Mouse (Mus musculus) G1E (cell line): Measurements from ENCODE around the gene Filip1l. TPM values are rescaled to one million over a fixed set of nuclear protein-coding genes. Genes with fewer than 3 reads are reported as not detected.

ENCODE experiments used
- ATAC-seq: 2 replicates; pipeline ENCODE4 v1.8.0; 2016; ENCODE audit warnings: mild to moderate bottlenecking; ENCODE audit not compliant: insufficient number of reproducible peaks, poor library complexity, low FRiP score, severe bottlenecking; ENCODE audit errors: extremely low read depth
- DNase-seq: peaks from one replicate; pipeline ENCODE4 v3.0.0; 2012; ENCODE audit warnings: low spot score
- H3K27me3 ChIP-seq: 2 replicates; pipeline ENCODE4 v1.6.1; 2012; ENCODE audit warnings: mild to moderate bottlenecking, low read length, inconsistent platforms; ENCODE audit not compliant: insufficient read depth
- H3K36me3 ChIP-seq: replicated peaks from 2 replicates; pipeline ENCODE3; 2012; ENCODE audit warnings: mild to moderate bottlenecking, inconsistent platforms
- H3K4me1 ChIP-seq: 2 replicates; pipeline ENCODE4 v1.6.1; 2012; ENCODE audit warnings: low read depth, low read length, inconsistent platforms, mixed read lengths; ENCODE audit not compliant: insufficient read depth
- H3K4me3 ChIP-seq: 2 replicates; pipeline ENCODE4 v1.5.1; 2012; ENCODE audit warnings: low read depth, mild to moderate bottlenecking, inconsistent platforms, low read length, moderate library complexity, mixed read lengths
- H3K9me3 ChIP-seq: replicated peaks from 2 replicates; pipeline ENCODE4 v1.6.1; 2012; ENCODE audit warnings: inconsistent platforms
- CTCF ChIP-seq: IDR thresholded peaks from 2 replicates; pipeline ENCODE4 v1.5.1; 2012; ENCODE audit warnings: low read depth, low read length, inconsistent platforms, mixed read lengths
- GATA1 ChIP-seq: IDR thresholded peaks from 2 replicates; pipeline ENCODE4 v1.6.1; 2012; ENCODE audit warnings: borderline replicate concordance, low read length, inconsistent platforms, mixed read lengths
- GATA2 ChIP-seq: IDR thresholded peaks from 2 replicates; pipeline ENCODE4 v1.6.1; 2012; ENCODE audit warnings: low read depth, low read length, inconsistent platforms, borderline replicate concordance
- POLR2AphosphoS5 ChIP-seq: IDR thresholded peaks from 2 replicates; pipeline ENCODE4 v1.6.1; 2012; ENCODE audit warnings: low read depth, low read length, inconsistent platforms; ENCODE audit not compliant: insufficient replicate concordance
- TAL1 ChIP-seq: conservative IDR thresholded peaks from 2 replicates; pipeline ENCODE4 v1.6.1; 2012; ENCODE audit warnings: low read depth, low read length, inconsistent platforms, mixed read lengths
- polyA plus RNA-seq: library from polyadenylated mRNA; stranded (reverse); fragments of >175 nt; gene quantifications from 2 replicates; pipeline ENCODE4 v1.2.3, GENCODE M21; 2012
- total RNA-seq, 2 experiments: library from RNA; stranded (forward) in 1 of 2; stranded (reverse) in 1 of 2; fragments of 200-1000 nt in 1 of 2; fragments of >200 nt in 1 of 2; fragmentation: Nextera tagmentation in 1 of 2; gene quantifications; 2 replicates each; pipeline ENCODE4 v1.2.3; 2014 to 2017

Filip1l gene
- total and polyA plus RNA-seq, 3 experiments: 0.01 to 0.22 TPM; not detected in 1

DNA sequence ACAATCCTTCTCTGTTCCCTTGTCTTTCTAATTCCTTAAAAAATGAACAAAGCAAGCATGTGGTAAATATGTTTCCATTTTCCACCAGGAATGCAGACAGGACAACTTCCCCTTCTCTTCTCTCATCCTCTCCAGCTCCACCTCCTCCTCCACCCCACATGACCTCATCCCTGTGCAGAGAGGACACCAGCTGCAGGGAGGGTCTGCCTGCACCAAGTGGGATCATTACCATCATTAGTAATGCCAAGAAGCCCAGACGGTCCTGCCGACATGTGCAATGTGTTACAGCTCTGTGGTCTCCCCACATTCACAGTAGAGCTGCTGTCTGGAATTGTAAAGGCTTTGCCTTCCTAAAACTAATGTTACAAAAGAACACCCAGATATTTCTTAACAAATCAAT lies 63.2 kb downstream of the Filip1l start:
- DNase-seq (no peak), ATAC-seq (no peak)
- Histone ChIP-seq H3K27me3 (no peaks in the 10 kb centered on the region), H3K4me3 (no peak overlapping the region), H3K4me1 (no peaks in the 10 kb centered on the region), H3K9me3 (no peaks in the 10 kb centered on the region), H3K36me3 (peaks cover 8% of the 10 kb centered on the region)
- TF ChIP-seq TAL1 (no peak), GATA2 (no peak), CTCF (no peak), POLR2AphosphoS5 (no peak), GATA1 (no peak)

GRCm38 (mm10) chr16:57417017-57417416 lies 64.1 kb downstream of the Filip1l start:
- DNase-seq (no peak), ATAC-seq (no peak)
- H3K36me3 ChIP-seq: peaks cover 8% of the 10 kb centered on the region
- TF ChIP-seq TAL1 (no peak), GATA1 (no peak), CTCF (no peak), POLR2AphosphoS5 (no peak), GATA2 (no peak)
- H3K9me3 ChIP-seq: no peaks in the 10 kb centered on the region
- H3K27me3 ChIP-seq: no peaks in the 10 kb centered on the region
- H3K4me1 ChIP-seq: no peaks in the 10 kb centered on the region
- no peak overlapping the region for H3K4me3 ChIP-seq

DNA sequence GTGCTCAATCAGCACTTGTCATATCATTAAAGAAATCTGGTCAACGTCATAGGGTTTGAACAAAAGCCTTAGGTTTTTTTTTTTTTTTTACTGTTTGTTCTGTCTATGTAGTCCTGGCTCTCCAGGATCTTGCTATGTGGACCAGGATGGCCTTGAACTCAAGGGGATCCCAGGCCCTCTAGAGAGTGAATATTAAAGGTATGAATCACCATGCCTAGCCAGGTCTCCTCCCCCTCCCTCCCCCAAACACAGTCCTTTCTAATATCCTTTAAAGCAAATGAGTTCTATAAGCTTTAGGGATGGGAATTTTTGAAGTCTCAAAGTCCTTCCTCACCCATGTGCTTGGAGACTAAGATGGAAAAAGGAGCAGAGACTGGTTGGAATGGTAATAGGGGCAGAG lies 65.1 kb downstream of the Filip1l start:
- H3K4me1 ChIP-seq: no peaks in the 10 kb centered on the region
- H3K4me3 ChIP-seq: no peak overlapping the region
- TF ChIP-seq GATA2 (no peak), GATA1 (no peak), TAL1 (no peak), POLR2AphosphoS5 (no peak), CTCF (no peak)
- no peaks in the 10 kb centered on the region for H3K9me3 ChIP-seq
- peaks cover 8% of the 10 kb centered on the region for H3K36me3 ChIP-seq
- H3K27me3 ChIP-seq: no peaks in the 10 kb centered on the region
- DNase-seq (no peak), ATAC-seq (no peak)

DNA sequence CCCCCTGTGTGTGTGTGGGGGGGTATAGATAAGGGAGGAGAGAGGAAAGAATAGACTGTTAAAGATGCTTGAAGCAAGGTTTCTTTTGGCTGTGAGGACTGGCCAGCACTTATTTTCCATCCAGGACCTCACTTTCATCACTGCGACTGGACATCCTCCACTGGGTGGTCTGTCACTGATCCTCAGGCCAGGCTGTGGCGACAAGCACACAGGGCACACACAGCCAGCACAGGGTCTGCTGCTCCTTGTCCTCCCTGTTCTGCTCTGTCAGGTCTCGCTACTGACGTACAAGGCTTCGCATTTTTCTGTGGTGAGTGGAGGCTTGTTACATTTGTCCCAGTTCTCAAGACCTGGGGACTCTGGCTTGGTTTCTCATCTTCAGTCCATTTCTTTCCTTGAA lies 66.4 kb downstream of the Filip1l start:
- DNase-seq (no peak), ATAC-seq (no peak)
- H3K4me3 ChIP-seq: no peak overlapping the region
- H3K27me3 ChIP-seq: no peaks in the 10 kb centered on the region
- H3K4me1 ChIP-seq: no peaks in the 10 kb centered on the region
- TF ChIP-seq CTCF: no peak
- no peak for TF ChIP-seq POLR2AphosphoS5
- no peak for TF ChIP-seq GATA2
- no peak for TF ChIP-seq GATA1
- no peak for TF ChIP-seq TAL1
- peaks cover 8% of the 10 kb centered on the region for H3K36me3 ChIP-seq
- no peaks in the 10 kb centered on the region for H3K9me3 ChIP-seq

DNA sequence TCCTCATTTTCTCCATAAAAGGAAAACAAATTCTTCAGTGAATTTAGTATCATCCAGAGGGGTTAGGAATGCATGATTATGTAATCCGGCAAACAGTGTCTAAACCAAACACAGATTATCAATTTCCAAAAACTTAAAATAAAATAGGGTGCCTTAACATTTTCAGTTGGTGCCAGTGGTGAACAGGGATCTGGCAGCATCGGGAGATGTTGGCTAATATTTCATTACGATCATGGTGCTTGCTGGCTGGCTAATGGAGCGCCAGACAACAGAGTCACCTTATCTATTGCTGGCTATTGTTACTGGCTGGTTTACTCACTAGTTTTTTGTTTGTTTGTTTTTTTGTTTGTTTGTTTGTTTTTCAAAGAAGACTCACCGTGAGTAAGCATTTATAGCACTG lies 67.0 kb downstream of the Filip1l start:
- no peak for TF ChIP-seq GATA2
- H3K9me3 ChIP-seq: no peaks in the 10 kb centered on the region
- no peaks in the 10 kb centered on the region for H3K27me3 ChIP-seq
- DNase-seq (no peak), ATAC-seq (no peak)
- H3K4me3 ChIP-seq: no peak overlapping the region
- no peaks in the 10 kb centered on the region for H3K4me1 ChIP-seq
- H3K36me3 ChIP-seq: peaks cover 8% of the 10 kb centered on the region

GRCm38 (mm10) chr16:57420773-57421556 lies 68.1 kb downstream of the Filip1l start:
- ATAC-seq: no peak
- DNase-seq: no peak
- TF ChIP-seq TAL1 (no peak), CTCF (no peak), POLR2AphosphoS5 (no peak), GATA1 (no peak), GATA2 (no peak)
- H3K27me3 ChIP-seq: no peaks in the 10 kb centered on the region
- H3K4me3 ChIP-seq: no peak overlapping the region
- no peaks in the 10 kb centered on the region for H3K9me3 ChIP-seq
- H3K4me1 ChIP-seq: no peaks in the 10 kb centered on the region
- H3K36me3 ChIP-seq: peaks cover 4% of the 10 kb centered on the region
